Mouse (Mus musculus) forebrain, postnatal 0 days (tissue): ENCODE results near the gene Immp2l. TPM values are rescaled to one million over a fixed set of nuclear protein-coding genes. Genes with fewer than 3 reads are reported as not detected.

Experiments used
- ATAC-seq: fragments of 200-750 bp; cut with Nextera tagmentation; 2 replicates; pipeline ENCODE4 v1.8.0; 2017; ENCODE audit warnings: mild to moderate bottlenecking, moderate library complexity
- DNase-seq: peaks from one replicate; pipeline ENCODE4 v3.0.0-alpha.2; 2015
- H3K27ac ChIP-seq: fragments of 300-500 bp; sonication (generic); 2 replicates; pipeline ENCODE4 v1.5.1; 2014; ENCODE audit warnings: low read depth, mild to moderate bottlenecking, antibody characterized with exemption, low read length, moderate library complexity, mixed read lengths
- H3K27me3 ChIP-seq: fragments of 300-500 bp; sonication (generic); 2 replicates; pipeline ENCODE4 v1.6.1; 2014; ENCODE audit warnings: mild to moderate bottlenecking, low read length, mixed read lengths; ENCODE audit not compliant: insufficient read depth
- H3K36me3 ChIP-seq: fragments of 300-500 bp; sonication (generic); 2 replicates; pipeline ENCODE4 v1.6.1; 2014; ENCODE audit warnings: mild to moderate bottlenecking, moderate library complexity; ENCODE audit not compliant: insufficient read depth
- H3K4me1 ChIP-seq: fragments of 300-500 bp; sonication (generic); 2 replicates; pipeline ENCODE4 v1.6.1; 2014; ENCODE audit warnings: antibody characterized with exemption; ENCODE audit not compliant: insufficient read depth
- H3K4me2 ChIP-seq: fragments of 300-500 bp; sonication (generic); 2 replicates; pipeline ENCODE4 v1.6.1; 2014; ENCODE audit warnings: low read depth, mild to moderate bottlenecking, moderate library complexity
- H3K4me3 ChIP-seq: fragments of 300-500 bp; sonication (generic); 2 replicates; pipeline ENCODE4 v1.5.1; 2014; ENCODE audit warnings: low read depth, low read length, mixed read lengths
- H3K9ac ChIP-seq: fragments of 300-500 bp; sonication (generic); 2 replicates; pipeline ENCODE4 v1.6.1; 2014; ENCODE audit warnings: mild to moderate bottlenecking
- H3K9me3 ChIP-seq: fragments of 300-500 bp; sonication (generic); 2 replicates; pipeline ENCODE4 v1.6.1; 2016; ENCODE audit warnings: low read length
- CTCF ChIP-seq: sonication (generic); IDR thresholded peaks from 2 replicates; pipeline ENCODE4 v1.5.1; 2016; ENCODE audit warnings: antibody characterized with exemption, control low read depth, low read depth
- WGBS: fragments of 180-500 bp; shearing (Covaris S2); extraction: QIAGEN DNeasy Blood & Tissue Kit; methylation state at CpG from one replicate; pipeline ENCODE4 v1.1.7; 2014; 5-methylcytosine and 5-hydroxymethylcytosine counted together
- polyA plus RNA-seq: library from polyadenylated mRNA; unstranded; fragments of >200 nt; fragmentation: Nextera tagmentation; extraction: Ambion mirVana; gene quantifications from 2 replicates; pipeline ENCODE4 v1.2.1, GENCODE M21; 2015
- total RNA-seq: library from RNA; depleted of rRNA; stranded (reverse); fragments of >200 nt; gene quantifications from 2 replicates; pipeline ENCODE4 v1.2.3, GENCODE M21; 2014

Immp2l gene
- total and polyA plus RNA-seq, 2 experiments from 2014 or later, result 5.9 to 19.4 TPM

DNA sequence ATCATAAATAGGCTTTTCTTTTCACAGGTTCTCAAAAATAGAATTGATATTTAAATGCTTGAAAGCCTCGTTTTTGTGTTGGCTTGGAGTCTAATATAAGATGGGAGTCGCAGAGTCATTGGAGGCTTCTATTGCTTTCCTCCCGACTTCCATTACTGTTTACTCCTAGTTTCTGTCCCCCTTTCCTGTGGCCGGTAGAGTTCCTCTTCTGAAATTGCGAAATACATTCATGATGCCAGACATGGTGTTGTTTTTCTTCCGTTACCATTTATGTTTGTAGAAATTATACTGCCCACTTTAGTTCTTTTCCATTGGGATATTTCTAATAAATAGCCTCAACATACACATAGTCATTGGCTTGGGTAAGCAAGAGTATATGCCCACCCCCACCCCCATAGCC is 289.5 kb downstream of the Immp2l start:
- TF ChIP-seq CTCF, result no peak
- H3K36me3 ChIP-seq, result no peaks in the 10 kb centered on the region
- no peak overlapping the region for H3K4me2 ChIP-seq
- no peak overlapping the region for H3K4me3 ChIP-seq
- no peak for ATAC-seq
- 82% methylated on average over 6 of the region's 6 CpGs for WGBS
- H3K4me1 ChIP-seq, result 0 out of 2 replicates have a peak, but pooled peaks cover 3% of the 10 kb centered on the region
- no peaks in the 10 kb centered on the region for H3K9me3 ChIP-seq
- no peak overlapping the region for H3K9ac ChIP-seq
- no peaks in the 10 kb centered on the region for H3K27me3 ChIP-seq
- DNase-seq, result no peak
- no peak overlapping the region for H3K27ac ChIP-seq

DNA sequence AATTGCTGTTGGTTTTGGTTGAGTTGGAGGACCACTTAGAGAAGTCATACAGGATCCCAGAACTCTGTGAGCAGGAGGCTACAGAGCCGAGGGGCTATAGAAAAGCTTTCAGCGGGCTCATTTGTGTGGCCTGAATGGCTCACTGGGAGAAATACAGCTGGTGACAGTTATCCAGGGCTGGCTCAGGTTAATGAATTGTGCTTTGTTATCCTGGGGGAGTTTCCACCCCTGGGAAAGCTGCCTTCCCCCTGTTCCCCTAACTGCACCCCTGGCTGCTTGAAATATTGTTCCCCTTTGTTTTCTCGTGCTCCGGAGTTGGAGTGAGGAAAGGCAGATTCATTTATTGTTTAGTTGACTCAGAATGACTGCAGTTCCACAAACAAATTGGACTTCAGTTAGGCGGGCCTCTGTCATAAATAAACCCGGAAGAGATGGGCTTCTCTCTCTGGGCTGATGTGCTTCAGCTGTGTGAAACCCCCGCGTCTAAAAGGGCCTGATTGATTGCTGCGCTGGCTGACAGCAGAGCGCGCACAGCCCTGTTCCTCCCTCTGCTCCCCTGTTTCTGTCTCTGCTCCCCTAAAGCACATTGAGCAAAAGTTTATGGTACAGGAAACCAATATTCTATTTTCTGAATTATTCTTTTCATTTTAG is 291.0 kb downstream of the Immp2l start:
- DNase-seq (peak; percentile 10), ATAC-seq (peak; percentile 53)
- no peak for TF ChIP-seq CTCF
- Histone ChIP-seq H3K9me3 (no peaks in the 10 kb centered on the region), H3K4me2 (0 out of 2 replicates have a peak overlapping the region, but pooled peaks have one; percentile 1), H3K27me3 (no peaks in the 10 kb centered on the region), H3K9ac (no peak overlapping the region), H3K27ac (no peak overlapping the region), H3K4me3 (no peak overlapping the region), H3K4me1 (0 out of 2 replicates have a peak, but pooled peaks cover 3% of the 10 kb centered on the region), H3K36me3 (no peaks in the 10 kb centered on the region)
- 13% methylated on average over 11 of the region's 11 CpGs for WGBS

DNA sequence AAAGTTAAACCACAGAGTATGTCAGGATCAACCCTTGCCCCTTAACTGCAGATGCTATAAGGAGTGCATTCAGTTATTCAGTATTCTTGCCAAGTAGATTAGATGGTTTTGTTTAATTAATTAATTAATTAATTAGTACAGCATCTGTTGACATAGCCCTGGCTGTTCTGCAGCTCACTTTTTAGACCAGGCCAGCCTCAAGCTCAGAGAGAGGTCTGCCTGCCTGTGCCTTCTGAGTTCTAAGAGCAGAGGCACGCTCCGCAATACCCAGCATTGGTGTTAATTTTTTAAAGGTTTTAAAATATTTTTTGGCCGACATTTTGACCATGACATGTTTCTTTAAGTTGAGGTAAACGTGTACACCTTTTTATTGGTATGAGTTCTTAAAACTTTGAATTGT is 292.0 kb downstream of the Immp2l start:
- no peak for TF ChIP-seq CTCF
- Histone ChIP-seq H3K27ac (no peak overlapping the region), H3K36me3 (no peaks in the 10 kb centered on the region), H3K9ac (no peak overlapping the region), H3K4me2 (no peak overlapping the region), H3K4me1 (0 out of 2 replicates have a peak, but pooled peaks cover 3% of the 10 kb centered on the region), H3K9me3 (no peaks in the 10 kb centered on the region), H3K4me3 (no peak overlapping the region), H3K27me3 (no peaks in the 10 kb centered on the region)
- 69% methylated on average over 4 of the region's 4 CpGs for WGBS
- DNase-seq (no peak), ATAC-seq (no peak)

DNA sequence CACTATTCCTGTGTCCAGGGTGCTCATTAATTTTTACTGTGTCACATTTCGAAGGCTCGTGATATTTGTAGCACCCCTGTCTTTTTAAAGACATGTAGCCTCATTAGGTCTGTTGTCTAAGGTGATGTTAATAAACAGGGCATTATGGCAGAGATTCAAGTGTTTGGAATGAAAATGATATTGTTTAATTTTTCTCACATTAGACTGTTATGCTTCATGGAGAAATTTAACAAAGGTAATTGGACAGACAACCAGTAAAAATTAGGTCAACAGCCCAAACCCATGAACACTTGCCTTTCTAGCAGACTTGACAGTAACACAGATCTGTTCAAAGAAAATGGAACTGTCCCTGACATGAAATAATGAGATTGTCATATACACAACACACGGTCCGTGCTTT is 292.5 kb downstream of the Immp2l start:
- H3K9ac ChIP-seq, result no peak overlapping the region
- no peak for ATAC-seq

DNA sequence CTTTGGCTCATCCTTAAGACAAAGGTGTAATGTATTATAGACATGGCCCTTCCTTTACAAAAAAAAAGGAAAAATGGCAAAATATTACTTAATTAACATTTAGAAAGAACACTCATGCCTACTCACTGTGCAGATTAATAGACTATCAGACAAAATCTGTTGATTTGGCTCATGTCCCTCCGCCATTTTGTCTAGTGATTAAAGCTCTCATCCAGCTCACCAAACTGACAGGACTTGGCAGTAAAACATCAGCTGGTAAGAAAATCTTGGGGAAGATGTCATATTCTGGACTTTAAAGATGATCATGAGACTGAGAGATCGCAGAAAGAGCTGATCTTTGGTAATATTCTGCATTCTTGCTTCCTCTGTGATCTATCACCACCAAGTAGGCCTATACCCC is 293.5 kb downstream of the Immp2l start:
- no peak for TF ChIP-seq CTCF
- no peak for DNase-seq
- WGBS, result 85% methylated on average over 2 of the region's 2 CpGs
- Histone ChIP-seq H3K4me3 (no peak overlapping the region), H3K27ac (no peak overlapping the region), H3K9ac (no peak overlapping the region), H3K4me1 (0 out of 2 replicates have a peak, but pooled peaks cover 3% of the 10 kb centered on the region), H3K27me3 (no peaks in the 10 kb centered on the region), H3K36me3 (no peaks in the 10 kb centered on the region), H3K4me2 (no peak overlapping the region), H3K9me3 (no peaks in the 10 kb centered on the region)
- no peak for ATAC-seq

More for the DNA sequence above, 292.5 kb downstream of the Immp2l start:
- H3K4me1 ChIP-seq, result 0 out of 2 replicates have a peak, but pooled peaks cover 3% of the 10 kb centered on the region
- H3K4me3 ChIP-seq, result no peak overlapping the region
- H3K4me2 ChIP-seq, result no peak overlapping the region
- WGBS, result 61% methylated on average over 4 of the region's 4 CpGs
- no peak for DNase-seq
- no peak for TF ChIP-seq CTCF
- H3K27ac ChIP-seq, result no peak overlapping the region
- H3K9me3 ChIP-seq, result no peaks in the 10 kb centered on the region
- H3K27me3 ChIP-seq, result no peaks in the 10 kb centered on the region
- H3K36me3 ChIP-seq, result no peaks in the 10 kb centered on the region

DNA sequence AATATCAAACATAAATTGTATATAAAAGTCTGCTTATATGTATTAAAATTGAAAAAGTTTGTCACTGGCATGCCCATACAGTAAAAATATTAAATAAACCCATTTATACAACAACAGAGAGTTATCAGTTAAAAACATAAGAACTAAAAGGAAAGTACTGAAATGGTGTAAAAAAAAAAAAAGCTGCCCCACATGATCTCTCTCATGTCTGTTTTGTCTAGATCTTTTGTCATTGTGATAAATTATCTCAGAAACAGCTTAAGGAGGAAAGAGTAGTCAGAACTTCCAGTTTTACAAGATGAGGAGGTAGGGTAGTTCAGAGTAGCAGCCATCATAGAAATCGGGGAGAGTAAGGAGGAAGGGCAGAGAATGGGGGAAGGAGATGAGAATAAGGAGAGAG is 298.1 kb downstream of the Immp2l start:
- 60% methylated on average over 1 of the region's 1 CpGs for whole genome bisulfite sequencing
- H3K4me3 ChIP-seq, result no peak overlapping the region
- no peaks in the 10 kb centered on the region for H3K27me3 ChIP-seq
- no peak for TF ChIP-seq CTCF
- no peaks in the 10 kb centered on the region for H3K4me1 ChIP-seq
- H3K9me3 ChIP-seq, result no peaks in the 10 kb centered on the region
- no peak overlapping the region for H3K9ac ChIP-seq
- ATAC-seq, result no peak
- H3K4me2 ChIP-seq, result no peak overlapping the region
- DNase-seq, result no peak
- H3K36me3 ChIP-seq, result no peaks in the 10 kb centered on the region
- H3K27ac ChIP-seq, result no peak overlapping the region

DNA sequence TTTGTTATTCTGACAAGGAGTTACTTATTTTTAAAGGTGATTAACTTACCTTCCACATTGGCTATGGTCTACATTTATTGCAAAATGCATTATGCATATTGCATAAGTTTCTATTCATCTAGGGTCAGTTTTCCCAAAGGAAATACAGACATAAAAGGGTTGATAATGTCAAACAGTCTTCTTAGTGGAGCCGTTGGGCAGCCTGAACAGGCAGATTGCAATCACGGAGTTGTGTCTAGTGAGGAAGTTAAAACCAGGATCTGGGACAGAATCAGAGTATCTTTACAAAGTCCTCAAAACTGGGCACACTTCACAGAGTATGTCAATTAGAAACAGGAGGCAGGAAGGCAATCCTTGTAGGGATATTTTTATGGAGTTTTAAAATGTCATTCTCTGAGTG is 300.5 kb downstream of the Immp2l start:
- Histone ChIP-seq H3K4me1 (no peaks in the 10 kb centered on the region), H3K36me3 (no peaks in the 10 kb centered on the region), H3K4me2 (no peak overlapping the region), H3K9ac (no peak overlapping the region), H3K27me3 (no peaks in the 10 kb centered on the region), H3K4me3 (no peak overlapping the region), H3K27ac (no peak overlapping the region), H3K9me3 (no peaks in the 10 kb centered on the region)
- TF ChIP-seq CTCF, result no peak
- ATAC-seq (no peak), DNase-seq (no peak)
- WGBS, result 80% methylated on average over 2 of the region's 2 CpGs
